Mouse (Mus musculus) heart, embryonic 12.5 days (tissue): Measurements from ENCODE around the gene Btg1. TPM values are rescaled to one million over a fixed set of nuclear protein-coding genes. Genes with fewer than 3 reads are reported as not detected.

ENCODE experiments used
- ATAC-seq: fragments of 200-750 bp; cut with Nextera tagmentation; 2 replicates; pipeline ENCODE4 v1.8.0; 2017; ENCODE audit warnings: moderate TSS enrichment, moderate library complexity; ENCODE audit not compliant: insufficient number of reproducible peaks, low FRiP score
- H3K27ac ChIP-seq: fragments of 300-500 bp; sonication (generic); 2 replicates; pipeline ENCODE4 v1.5.1; 2016; ENCODE audit warnings: mild to moderate bottlenecking, moderate library complexity; ENCODE audit not compliant: poor library complexity, severe bottlenecking
- H3K27me3 ChIP-seq: fragments of 300-500 bp; sonication (generic); replicated peaks from 2 replicates; pipeline ENCODE4 v1.6.1; 2016; ENCODE audit warnings: mild to moderate bottlenecking, moderate library complexity
- H3K36me3 ChIP-seq: fragments of 300-500 bp; sonication (generic); 2 replicates; pipeline ENCODE4 v1.6.1; 2016; ENCODE audit warnings: mild to moderate bottlenecking, moderate library complexity
- H3K4me1 ChIP-seq: fragments of 300-500 bp; sonication (generic); replicated peaks from 2 replicates; pipeline ENCODE4 v1.6.1; 2016; ENCODE audit warnings: mild to moderate bottlenecking
- H3K4me2 ChIP-seq: fragments of 300-500 bp; sonication (generic); 2 replicates; pipeline ENCODE4 v1.6.1; 2016; ENCODE audit warnings: mild to moderate bottlenecking, moderate library complexity
- H3K4me3 ChIP-seq: fragments of 300-500 bp; sonication (generic); 2 replicates; pipeline ENCODE4 v1.5.1; 2016; ENCODE audit warnings: mild to moderate bottlenecking
- H3K9ac ChIP-seq: fragments of 300-500 bp; sonication (generic); 2 replicates; pipeline ENCODE4 v1.6.1; 2016; ENCODE audit warnings: mild to moderate bottlenecking, moderate library complexity
- H3K9me3 ChIP-seq: fragments of 300-500 bp; sonication (generic); replicated peaks from 2 replicates; pipeline ENCODE4 v1.6.1; 2016; ENCODE audit warnings: mild to moderate bottlenecking, moderate library complexity
- WGBS: fragments of 180-500 bp; shearing (Covaris S2); methylation state at CpG from one replicate; pipeline ENCODE4 v1.1.7; 2016; 5-methylcytosine and 5-hydroxymethylcytosine counted together
- polyA plus RNA-seq: library from polyadenylated mRNA; unstranded; fragments of >200 nt; fragmentation: Nextera tagmentation; extraction: Ambion mirVana; gene quantifications from 2 replicates; pipeline ENCODE4 v1.2.1, GENCODE M21; 2016

Btg1 gene
- polyA plus RNA-seq, 1 experiment from 2014 or later: 51.6 TPM

DNA sequence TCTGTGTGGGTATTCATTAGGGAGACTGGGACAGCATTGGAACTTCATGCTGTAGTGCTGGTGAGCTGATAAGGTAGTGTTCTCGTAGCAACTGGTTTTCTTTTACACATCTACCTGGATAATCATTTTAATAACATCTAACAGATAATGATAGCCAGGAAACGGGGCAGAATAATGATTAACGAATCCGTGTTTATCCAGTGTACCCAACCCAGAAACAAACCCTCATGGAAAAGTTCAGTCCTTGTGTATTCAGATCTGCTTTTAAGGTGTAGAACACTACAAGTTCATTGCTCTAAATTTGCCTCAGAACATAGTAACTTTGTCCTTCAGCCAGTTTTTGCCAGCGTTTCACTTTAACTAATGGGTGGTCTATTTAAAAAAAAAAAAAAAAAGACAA lies 37.3 kb downstream of the Btg1 start:
- no peak overlapping the region for H3K27ac ChIP-seq
- H3K9me3 ChIP-seq: no peaks in the 10 kb centered on the region
- H3K4me2 ChIP-seq: no peak overlapping the region
- no peak for ATAC-seq
- H3K4me1 ChIP-seq: no peaks in the 10 kb centered on the region
- H3K36me3 ChIP-seq: no peaks in the 10 kb centered on the region
- no peak overlapping the region for H3K9ac ChIP-seq
- no peaks in the 10 kb centered on the region for H3K27me3 ChIP-seq
- no peak overlapping the region for H3K4me3 ChIP-seq
- WGBS: 69% methylated on average over 5 of the region's 5 CpGs

DNA sequence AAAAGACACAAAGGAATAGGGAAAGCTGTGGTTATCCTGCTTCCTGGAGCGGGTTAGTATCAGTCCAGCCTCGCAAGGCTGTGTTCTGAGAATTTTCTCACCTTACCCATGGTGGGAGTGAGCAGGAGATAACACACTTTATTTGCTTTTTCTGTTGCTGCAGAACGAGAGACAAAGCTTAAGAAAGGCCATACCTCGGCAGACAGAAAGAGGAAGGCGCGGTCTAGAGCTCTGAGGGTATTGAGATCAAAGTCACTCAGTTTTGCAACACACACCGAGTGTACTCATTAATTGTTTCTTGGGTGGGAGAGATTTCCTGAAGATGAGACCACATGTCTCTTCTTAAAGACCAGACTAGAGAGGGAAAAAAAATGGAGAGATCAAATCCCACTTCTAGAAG lies 37.8 kb downstream of the Btg1 start:
- Histone ChIP-seq H3K4me1 (no peaks in the 10 kb centered on the region), H3K27me3 (no peaks in the 10 kb centered on the region), H3K9me3 (no peaks in the 10 kb centered on the region), H3K36me3 (no peaks in the 10 kb centered on the region), H3K9ac (no peak overlapping the region), H3K4me2 (no peak overlapping the region), H3K4me3 (no peak overlapping the region), H3K27ac (no peak overlapping the region)
- 51% methylated on average over 7 of the region's 7 CpGs for WGBS
- ATAC-seq: no peak

DNA sequence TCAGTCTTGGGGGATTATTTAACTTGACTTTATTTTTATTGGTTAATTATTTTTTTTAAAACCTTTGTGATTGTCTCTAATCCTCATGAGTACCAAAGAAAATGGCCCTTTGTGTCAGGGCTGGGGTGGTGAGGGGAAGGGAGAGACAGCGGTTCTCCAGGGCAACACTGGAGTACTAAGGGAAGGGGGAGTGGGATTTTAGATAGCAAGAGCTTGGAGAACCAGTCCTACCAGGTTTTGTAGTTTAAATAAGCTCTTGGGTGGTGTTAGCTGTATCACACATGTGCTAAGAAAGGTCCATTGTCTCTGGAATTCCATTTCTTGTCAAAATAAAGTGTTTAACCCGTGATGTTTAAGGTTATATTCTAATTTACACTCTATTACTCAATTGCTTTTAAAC lies 38.3 kb downstream of the Btg1 start:
- WGBS: 77% methylated on average over 2 of the region's 2 CpGs
- ATAC-seq: no peak
- Histone ChIP-seq H3K27me3 (no peaks in the 10 kb centered on the region), H3K4me3 (no peak overlapping the region), H3K36me3 (no peaks in the 10 kb centered on the region), H3K4me2 (no peak overlapping the region), H3K9me3 (no peaks in the 10 kb centered on the region), H3K9ac (no peak overlapping the region), H3K27ac (no peak overlapping the region), H3K4me1 (no peaks in the 10 kb centered on the region)

DNA sequence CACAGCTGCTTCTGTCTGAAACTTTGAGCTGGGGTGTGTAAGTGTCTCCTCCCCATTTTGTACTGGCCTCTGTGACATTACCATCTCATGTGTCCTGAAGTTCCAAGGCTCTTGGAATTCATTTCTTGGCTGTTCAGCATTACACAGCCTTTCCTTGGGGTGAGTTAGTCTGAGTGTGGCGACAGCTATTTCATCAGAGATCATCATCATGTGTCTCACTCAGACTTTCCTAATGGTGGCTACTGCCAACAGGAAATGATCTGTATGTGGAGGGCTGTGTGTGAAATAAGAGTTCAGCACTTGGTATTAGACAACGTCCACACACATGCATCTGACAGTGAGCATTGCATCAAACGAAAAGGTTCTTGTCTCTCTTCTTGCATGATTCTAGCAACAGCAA lies 39.4 kb downstream of the Btg1 start:
- no peak overlapping the region for H3K4me3 ChIP-seq
- H3K4me2 ChIP-seq: no peak overlapping the region
- H3K4me1 ChIP-seq: no peaks in the 10 kb centered on the region
- H3K36me3 ChIP-seq: no peaks in the 10 kb centered on the region
- 70% methylated on average over 3 of the region's 3 CpGs for WGBS
- no peak overlapping the region for H3K9ac ChIP-seq
- no peaks in the 10 kb centered on the region for H3K27me3 ChIP-seq
- H3K27ac ChIP-seq: no peak overlapping the region
- no peak for ATAC-seq
- no peaks in the 10 kb centered on the region for H3K9me3 ChIP-seq

DNA sequence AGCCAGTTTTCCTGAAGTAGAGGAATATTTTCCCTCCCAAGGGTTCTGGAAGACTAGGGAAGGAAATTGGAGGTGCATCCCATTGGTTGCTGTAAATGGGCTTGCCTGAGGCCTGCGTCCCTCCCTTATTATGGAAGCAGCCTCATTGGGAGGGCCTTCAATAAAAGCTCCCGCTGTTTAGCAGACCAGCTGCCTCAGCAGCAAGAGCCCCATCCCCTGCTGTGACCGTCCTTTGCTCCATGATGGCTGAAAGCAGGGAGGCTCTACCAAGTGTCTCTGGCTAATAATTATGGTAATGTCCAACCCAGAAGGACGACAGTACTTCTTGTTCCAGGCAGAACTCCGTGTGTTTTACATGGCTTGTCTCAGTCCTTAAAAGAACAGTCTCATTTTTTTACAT lies 42.1 kb downstream of the Btg1 start:
- Histone ChIP-seq H3K9me3 (no peaks in the 10 kb centered on the region), H3K9ac (no peak overlapping the region), H3K4me2 (no peak overlapping the region), H3K36me3 (no peaks in the 10 kb centered on the region), H3K27ac (no peak overlapping the region), H3K4me3 (no peak overlapping the region), H3K4me1 (0 out of 2 replicates have a peak, but pooled peaks cover 2% of the 10 kb centered on the region), H3K27me3 (no peaks in the 10 kb centered on the region)
- WGBS: 37% methylated on average over 5 of the region's 5 CpGs
- ATAC-seq: no peak

DNA sequence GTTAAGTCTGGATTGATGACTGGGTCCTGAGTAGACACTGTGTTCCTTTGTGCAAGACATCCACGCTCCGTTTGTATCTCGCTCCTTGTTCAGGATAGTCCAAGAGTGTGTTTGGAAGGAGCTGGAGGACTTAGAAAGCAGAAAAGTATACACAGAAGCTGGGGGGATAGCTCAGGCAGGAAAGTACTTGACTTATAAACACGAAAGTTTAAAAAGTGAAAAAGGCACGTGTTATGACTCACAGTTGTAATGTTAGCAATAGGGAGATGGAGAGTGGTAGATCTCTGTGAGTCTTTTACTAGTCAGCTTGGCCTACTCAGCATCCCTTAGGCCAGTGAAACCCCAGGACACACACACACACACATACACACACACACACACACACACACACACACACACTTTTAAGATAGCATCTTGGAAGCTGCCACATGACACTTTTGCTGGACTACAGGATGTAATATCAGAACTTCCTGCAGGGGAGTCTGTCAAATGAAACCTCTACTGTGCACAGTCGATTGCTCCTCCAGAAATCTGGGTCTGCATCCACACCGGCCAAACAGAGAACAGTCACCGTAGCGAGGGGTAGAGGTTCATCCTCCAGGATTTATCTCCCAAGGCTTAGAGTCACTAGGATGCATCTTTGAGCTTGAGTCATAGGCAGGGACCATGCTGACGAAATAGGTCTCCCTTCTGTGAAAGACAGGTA lies 43.6 kb downstream of the Btg1 start:
- H3K9me3 ChIP-seq: no peaks in the 10 kb centered on the region
- ATAC-seq: no peak

DNA sequence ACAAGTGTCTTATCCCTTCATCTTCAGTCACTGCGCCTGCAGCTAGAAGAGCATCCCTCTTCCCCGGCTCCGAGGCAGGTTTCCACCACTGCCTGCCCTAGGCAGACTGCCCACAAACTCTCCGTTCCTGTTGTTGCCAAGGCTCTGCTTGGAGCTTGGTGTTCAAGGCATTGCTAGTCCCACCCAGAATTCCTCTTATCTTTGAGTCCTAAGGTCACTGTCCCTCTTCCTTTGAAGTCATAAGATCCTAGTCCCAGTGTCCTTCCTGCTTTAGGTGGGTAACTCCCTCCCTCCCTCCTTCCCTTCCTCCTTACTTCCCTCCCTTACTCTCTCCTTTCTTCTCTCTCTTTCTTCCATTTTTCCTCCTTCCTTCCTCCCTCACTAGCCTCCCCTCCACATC lies 46.2 kb downstream of the Btg1 start:
- Histone ChIP-seq H3K27ac (no peak overlapping the region), H3K4me1 (0 out of 2 replicates have a peak, but pooled peaks cover 5% of the 10 kb centered on the region), H3K9ac (no peak overlapping the region), H3K9me3 (no peaks in the 10 kb centered on the region), H3K27me3 (no peaks in the 10 kb centered on the region), H3K4me3 (no peak overlapping the region), H3K36me3 (no peaks in the 10 kb centered on the region), H3K4me2 (no peak overlapping the region)
- 89% methylated on average over 4 of the region's 4 CpGs for WGBS
- no peak for ATAC-seq

More for the DNA sequence above, 43.6 kb downstream of the Btg1 start:
- no peak overlapping the region for H3K27ac ChIP-seq
- H3K4me2 ChIP-seq: no peak overlapping the region
- H3K27me3 ChIP-seq: no peaks in the 10 kb centered on the region
- no peaks in the 10 kb centered on the region for H3K36me3 ChIP-seq
- H3K4me1 ChIP-seq: 0 out of 2 replicates have a peak, but pooled peaks cover 5% of the 10 kb centered on the region
- no peak overlapping the region for H3K9ac ChIP-seq
- no peak overlapping the region for H3K4me3 ChIP-seq
- 82% methylated on average over 10 of the region's 10 CpGs for WGBS

DNA sequence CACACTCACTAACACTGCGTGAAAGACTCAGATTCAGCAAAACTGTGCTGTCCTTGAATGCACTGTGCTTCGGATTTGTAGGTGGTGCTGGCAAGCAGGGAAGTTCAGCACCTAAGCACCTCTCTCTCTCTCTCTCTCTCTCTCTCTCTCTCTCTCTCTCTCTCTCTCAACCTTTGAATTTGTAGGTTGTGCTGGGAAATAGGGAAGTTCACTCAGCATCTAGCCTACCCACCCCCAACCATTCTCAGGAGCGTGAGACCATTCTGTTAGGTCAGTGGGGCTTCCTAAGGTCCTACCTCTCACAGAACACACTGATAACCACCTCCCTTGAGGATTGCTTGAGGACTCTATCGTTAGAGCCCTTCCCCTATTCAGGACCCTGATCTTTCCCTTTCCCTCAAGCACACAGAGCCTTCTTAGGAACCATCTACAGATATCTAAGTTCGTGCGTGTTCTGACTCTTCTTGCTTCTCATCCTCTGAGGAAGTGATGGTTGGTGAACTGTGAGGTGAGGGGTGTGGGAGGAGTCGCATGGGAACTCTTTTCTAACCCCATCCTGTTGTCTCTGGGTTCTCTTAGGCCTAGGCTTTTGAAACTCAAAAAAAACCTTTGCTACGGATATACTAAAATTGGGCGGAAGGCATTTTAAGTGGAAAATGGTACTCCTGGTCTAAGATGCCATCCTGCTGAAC lies 47.1 kb downstream of the Btg1 start:
- no peak overlapping the region for H3K9ac ChIP-seq
- no peak for ATAC-seq
- no peak overlapping the region for H3K4me3 ChIP-seq
- no peak overlapping the region for H3K4me2 ChIP-seq
- H3K27ac ChIP-seq: no peak overlapping the region
- WGBS: 73% methylated on average over 9 of the region's 9 CpGs
- no peaks in the 10 kb centered on the region for H3K27me3 ChIP-seq
- H3K36me3 ChIP-seq: no peaks in the 10 kb centered on the region
- H3K4me1 ChIP-seq: 0 out of 2 replicates have a peak, but pooled peaks cover 5% of the 10 kb centered on the region
- H3K9me3 ChIP-seq: no peaks in the 10 kb centered on the region
